Mouse (Mus musculus): ENCODE measurements around the gene Mbd6. TPM values are rescaled to one million over a fixed set of nuclear protein-coding genes. Genes with fewer than 3 reads are reported as not detected.

Mbd6 gene
- polyA plus RNA-seq, 1 experiment = 35.1 TPM

DNA sequence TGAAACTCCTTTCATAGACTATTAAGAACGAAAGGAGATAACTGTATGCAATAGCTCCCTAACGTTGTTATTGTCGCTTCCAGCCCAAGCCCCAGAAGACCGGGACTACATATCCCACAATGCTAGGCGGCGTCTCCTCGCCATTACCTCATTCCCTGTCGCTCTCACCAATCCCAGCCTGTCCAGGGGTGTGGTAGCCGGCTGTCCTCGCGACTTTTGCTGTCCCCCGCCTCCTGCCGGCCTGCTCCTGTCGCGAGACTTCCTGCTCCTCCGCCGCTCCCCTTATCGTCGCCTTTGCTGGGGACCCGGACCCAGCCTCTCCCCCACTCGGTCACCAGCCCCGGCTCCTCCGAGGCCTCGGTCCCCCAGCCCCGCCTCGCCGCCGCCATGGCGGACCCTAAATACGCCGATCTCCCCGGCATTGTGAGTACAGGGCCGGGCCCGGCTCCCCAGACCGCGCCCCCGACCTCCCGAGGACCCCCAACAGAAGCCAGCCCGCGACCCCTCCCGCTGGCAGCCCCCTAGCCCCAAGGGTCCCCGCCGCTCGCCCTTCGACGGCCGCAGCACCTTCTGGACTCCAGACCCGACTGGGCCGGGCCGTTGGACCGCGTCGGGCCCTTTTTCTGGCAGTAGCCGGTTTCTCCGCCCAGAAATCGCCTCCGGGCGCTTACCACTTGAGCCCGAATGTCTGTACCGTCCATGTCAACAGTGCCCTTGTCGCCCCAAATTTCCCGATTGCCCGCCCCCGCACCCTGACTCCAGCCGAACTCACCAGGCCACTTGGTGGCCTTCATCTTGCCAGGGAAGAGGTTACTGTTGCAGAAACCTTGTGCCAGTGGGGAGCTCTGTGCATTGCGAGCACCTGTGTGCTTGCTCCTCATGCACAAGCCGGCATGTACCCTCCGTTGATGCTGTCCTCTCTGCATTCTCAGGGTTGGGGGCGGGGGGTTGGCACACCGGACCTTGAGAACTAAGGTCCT lies 22.4 kb downstream of the Mbd6 start, which contains the start of gene Dctn2:
TSS of gene Dctn2 (plus strand) at position 257 of the 980 bp plus-strand sequence.
- Histone ChIP-seq H3K27ac (ENCODE audit: insufficient read depth, low read length) (no peak within 1 kb of the TSS), H3K4me3 (ENCODE audit: insufficient read depth, low read length) (peak within 1 kb of the TSS; percentile 82), H3K4me1 (ENCODE audit: control insufficient read depth, insufficient read depth, low read length) (peaks cover 8% of the 10 kb centered on the region)
- TF ChIP-seq CTCF (IDR thresholded peaks at IDR 0.05; ENCODE audit: extremely low read depth, insufficient read depth, low read length) = no peak
- TF ChIP-seq POLR2A (IDR thresholded peaks at IDR 0.05; ENCODE audit: extremely low read depth, insufficient read depth, low read length) = no peak; the same call in 1 of the 2 replicates

DNA sequence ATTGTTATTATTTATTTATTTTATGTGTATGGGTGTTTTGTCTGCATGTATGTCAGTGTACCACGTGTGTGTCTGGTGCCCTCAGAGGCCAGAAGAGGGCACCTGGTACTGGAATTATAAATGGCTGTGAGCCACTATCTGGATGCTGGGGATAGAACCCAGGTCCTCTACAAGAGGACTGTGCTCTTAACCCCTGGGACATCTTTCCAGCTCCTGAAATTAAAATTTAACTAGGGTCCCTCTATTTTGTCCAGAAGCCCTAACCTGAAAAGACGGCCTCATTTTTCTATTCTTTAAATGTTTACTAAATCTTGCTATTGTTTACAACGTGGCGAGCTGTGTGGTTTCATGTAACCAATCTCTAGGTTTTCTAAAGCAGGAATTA lies 23.1 kb downstream of the Mbd6 start:
- TF ChIP-seq POLR2A (IDR thresholded peaks at IDR 0.05; ENCODE audit: extremely low read depth, insufficient read depth, low read length) = no peak
- TF ChIP-seq CTCF (IDR thresholded peaks at IDR 0.05; ENCODE audit: extremely low read depth, insufficient read depth, low read length) = no peak
- Histone ChIP-seq H3K4me1 (ENCODE audit: control insufficient read depth, insufficient read depth, low read length) (peaks cover 8% of the 10 kb centered on the region), H3K4me3 (ENCODE audit: insufficient read depth, low read length) (no peak overlapping the region; the same call in 1 of the 2 replicates), H3K27ac (ENCODE audit: insufficient read depth, low read length) (no peak overlapping the region)

DNA sequence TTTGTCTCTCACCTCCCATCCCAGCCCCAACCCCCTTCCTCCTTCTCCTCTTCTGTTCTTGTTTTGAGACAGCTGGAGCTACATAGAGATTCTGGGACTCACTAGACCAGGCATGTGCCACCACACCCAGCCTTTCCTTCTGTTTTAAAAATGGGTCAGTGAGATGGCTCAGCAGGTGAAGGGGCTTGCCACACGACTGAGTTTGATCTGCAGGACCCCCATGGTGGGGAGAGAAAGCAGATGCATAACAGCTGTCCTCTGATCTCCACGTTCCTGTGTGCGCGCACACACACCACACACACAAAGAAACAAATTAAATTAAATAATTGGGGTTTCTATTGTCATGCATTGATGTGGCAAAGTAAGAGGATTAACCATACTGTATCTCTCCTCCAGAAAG lies 23.8 kb downstream of the Mbd6 start:
- no peak overlapping the region for H3K27ac ChIP-seq (ENCODE audit: insufficient read depth, low read length)
- TF ChIP-seq CTCF (IDR thresholded peaks at IDR 0.05; ENCODE audit: extremely low read depth, insufficient read depth, low read length) (no peak), POLR2A (IDR thresholded peaks at IDR 0.05; ENCODE audit: extremely low read depth, insufficient read depth, low read length) (no peak)
- no peak overlapping the region for H3K4me3 ChIP-seq (ENCODE audit: insufficient read depth, low read length)
- peaks cover 9% of the 10 kb centered on the region for H3K4me1 ChIP-seq (ENCODE audit: control insufficient read depth, insufficient read depth, low read length)

DNA sequence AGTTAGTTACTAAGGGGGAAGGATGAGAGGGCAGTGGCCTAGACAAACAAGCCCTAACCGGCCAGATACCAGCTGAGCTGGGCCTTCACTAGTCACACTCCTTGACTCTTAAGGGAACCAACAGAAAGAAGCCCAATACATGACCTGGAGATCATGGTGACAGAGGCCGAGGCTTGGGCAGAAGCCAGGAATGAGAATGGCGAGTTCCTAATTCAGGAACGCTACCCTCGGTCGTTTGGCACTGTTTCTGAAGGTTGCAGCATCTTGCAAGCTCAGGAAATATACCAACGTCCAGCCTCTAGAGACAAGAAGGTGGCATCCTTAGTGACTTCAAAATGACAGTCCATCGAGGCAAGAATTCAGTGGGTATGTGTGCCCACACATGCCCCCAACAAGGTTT lies 24.5 kb downstream of the Mbd6 start:
- TF ChIP-seq POLR2A (IDR thresholded peaks at IDR 0.05; ENCODE audit: extremely low read depth, insufficient read depth, low read length) = no peak
- TF ChIP-seq CTCF (IDR thresholded peaks at IDR 0.05; ENCODE audit: extremely low read depth, insufficient read depth, low read length) = no peak
- H3K4me3 ChIP-seq (ENCODE audit: insufficient read depth, low read length) = no peak overlapping the region
- peaks cover 10% of the 10 kb centered on the region for H3K4me1 ChIP-seq (ENCODE audit: control insufficient read depth, insufficient read depth, low read length)
- no peak overlapping the region for H3K27ac ChIP-seq (ENCODE audit: insufficient read depth, low read length)

DNA sequence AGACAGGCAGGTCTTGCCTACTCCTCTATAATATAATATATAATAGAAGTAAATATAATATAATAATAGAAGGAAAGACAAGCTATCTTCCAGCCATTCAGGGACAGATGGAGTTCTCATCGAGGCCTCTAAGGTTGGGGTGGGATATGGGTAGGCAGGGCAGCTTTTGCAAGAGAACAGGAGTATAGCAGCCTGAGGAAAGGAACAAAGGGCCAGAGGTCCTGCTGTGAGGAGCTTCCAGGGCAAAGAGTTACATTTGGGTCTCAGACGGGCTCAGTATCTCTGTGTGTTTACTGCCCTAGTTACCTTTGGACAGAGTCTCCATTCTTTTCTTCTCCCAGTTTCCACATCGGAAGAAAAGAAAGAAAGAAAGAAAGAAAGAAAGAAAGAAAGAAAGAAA lies 25.2 kb downstream of the Mbd6 start:
- H3K4me3 ChIP-seq (ENCODE audit: insufficient read depth, low read length) = peak overlapping the region; percentile 97; the same call in 1 of the 2 replicates
- TF ChIP-seq CTCF (IDR thresholded peaks at IDR 0.05; ENCODE audit: extremely low read depth, insufficient read depth, low read length) (no peak), POLR2A (IDR thresholded peaks at IDR 0.05; ENCODE audit: extremely low read depth, insufficient read depth, low read length) (no peak)
- H3K4me1 ChIP-seq (ENCODE audit: control insufficient read depth, insufficient read depth, low read length) = peaks cover 14% of the 10 kb centered on the region
- no peak overlapping the region for H3K27ac ChIP-seq (ENCODE audit: insufficient read depth, low read length)

DNA sequence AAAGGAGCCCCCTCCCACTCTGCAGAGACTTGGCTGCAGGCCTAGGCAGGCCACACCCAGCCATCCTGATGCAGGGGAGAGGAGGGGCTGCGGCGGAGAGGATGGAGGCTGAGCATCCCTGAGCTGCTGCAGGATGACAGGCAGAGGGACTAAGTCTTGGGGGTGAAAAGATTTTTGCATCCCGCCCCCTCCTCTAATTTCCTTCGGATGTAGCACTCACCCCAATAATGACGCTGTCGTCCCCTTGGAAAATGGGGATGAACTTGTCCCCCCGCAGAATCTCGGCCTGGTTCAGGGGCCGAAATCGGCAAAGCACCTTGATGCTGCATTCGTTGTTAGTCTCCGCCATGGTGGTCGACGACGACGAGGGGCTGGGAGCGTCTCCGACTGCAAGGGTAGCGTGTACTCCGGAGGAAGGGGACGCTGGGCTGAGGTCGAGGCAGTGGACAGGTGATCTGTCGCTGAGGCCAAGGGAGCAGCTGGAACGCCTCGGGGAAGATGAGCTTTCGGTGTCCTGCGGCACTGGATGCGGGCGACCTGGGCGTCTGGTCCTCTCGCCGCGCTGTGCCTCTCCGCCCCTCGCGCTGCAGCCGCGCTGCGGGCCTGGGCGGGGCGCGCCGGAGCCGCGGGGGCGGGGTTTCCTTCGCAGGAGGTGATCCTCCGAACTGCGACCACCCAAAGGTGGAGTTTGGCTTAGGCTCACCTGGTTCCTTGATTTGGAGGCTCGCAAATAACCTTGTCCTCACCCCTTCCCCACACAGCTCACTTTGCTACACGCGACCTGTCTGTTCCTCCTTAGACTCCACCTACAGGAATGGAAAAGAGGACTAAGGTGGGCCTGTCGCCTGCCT lies 26.0 kb downstream of the Mbd6 start, which contains the start of gene Kif5a:
TSS of gene Kif5a (minus strand) at position 801 of the 851 bp plus-strand sequence.
- TF ChIP-seq POLR2A (IDR thresholded peaks at IDR 0.05; ENCODE audit: extremely low read depth, insufficient read depth, low read length) (peak; percentile 79), CTCF (IDR thresholded peaks at IDR 0.05; ENCODE audit: extremely low read depth, insufficient read depth, low read length) (no peak)
- Histone ChIP-seq H3K4me1 (ENCODE audit: control insufficient read depth, insufficient read depth, low read length) (peaks cover 15% of the 10 kb centered on the region), H3K4me3 (ENCODE audit: insufficient read depth, low read length) (peak within 1 kb of the TSS; percentile 97), H3K27ac (ENCODE audit: insufficient read depth, low read length) (peak within 1 kb of the TSS; percentile 94)

DNA sequence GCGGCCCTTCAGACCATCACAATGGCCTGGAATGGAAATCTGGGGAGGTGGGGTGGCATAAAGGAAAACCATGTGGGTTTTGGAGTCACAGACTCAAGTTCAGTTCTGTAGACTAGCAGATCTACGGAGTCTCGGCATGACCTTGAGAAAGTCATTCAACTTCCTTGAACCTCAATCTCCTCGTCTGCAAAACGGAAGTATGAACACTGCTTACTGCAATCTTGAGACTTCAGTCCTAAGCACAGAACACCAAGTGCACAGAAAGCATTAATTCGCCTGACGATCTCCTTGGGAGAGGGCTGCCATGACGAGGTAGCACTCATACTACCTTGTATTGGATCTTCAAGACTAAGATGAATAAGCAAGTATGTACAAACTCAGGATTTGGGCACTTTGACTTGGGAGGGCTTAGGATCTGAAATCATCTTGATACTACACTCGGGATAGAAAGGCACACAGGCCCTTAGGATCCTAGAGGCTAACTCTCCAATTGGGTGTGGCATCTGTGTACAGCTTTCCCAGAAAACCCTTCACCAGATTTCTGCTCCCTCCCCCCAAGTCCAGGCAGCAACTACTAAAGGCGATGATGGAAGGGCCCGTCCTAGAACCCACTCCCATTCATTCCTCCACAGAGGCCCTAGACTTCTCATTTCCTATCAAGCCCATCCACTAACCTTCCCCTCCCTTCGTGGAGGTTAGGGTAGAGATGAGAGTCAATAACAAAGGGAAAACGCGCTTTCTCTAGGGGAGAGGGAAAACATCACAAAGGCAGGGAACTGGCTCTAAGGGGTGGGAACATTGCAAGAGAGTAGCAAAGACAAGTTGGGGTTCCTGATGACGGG lies 26.9 kb downstream of the Mbd6 start:
- Histone ChIP-seq H3K4me1 (ENCODE audit: control insufficient read depth, insufficient read depth, low read length) (peaks cover 11% of the 10 kb centered on the region), H3K27ac (ENCODE audit: insufficient read depth, low read length) (no peak overlapping the region)
- TF ChIP-seq POLR2A (IDR thresholded peaks at IDR 0.05; ENCODE audit: extremely low read depth, insufficient read depth, low read length) = no peak
- no peak for TF ChIP-seq CTCF (IDR thresholded peaks at IDR 0.05; ENCODE audit: extremely low read depth, insufficient read depth, low read length)

DNA sequence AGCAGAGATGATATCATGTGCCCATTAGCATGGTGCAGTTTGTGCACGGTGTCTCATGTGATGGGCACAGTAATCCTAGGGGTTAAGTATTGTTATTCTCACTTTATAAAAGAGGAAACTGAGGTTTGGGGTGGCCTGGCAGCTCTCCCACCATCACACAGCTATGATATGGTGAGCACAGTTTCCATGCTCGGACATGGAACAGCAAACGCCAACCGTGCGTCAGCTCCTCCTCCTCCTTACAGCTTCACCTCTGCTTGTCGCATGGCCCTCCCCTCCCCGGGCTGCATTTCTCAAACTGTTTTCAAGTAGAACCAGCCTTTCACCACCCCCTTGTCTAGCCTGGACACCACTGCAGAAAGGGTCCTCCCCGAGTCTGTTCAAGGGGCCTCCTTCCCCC lies 30.3 kb downstream of the Mbd6 start:
- Histone ChIP-seq H3K27ac (ENCODE audit: insufficient read depth, low read length) (no peak overlapping the region), H3K4me3 (ENCODE audit: insufficient read depth, low read length) (peak overlapping the region; percentile 26), H3K4me1 (ENCODE audit: control insufficient read depth, insufficient read depth, low read length) (peaks cover 11% of the 10 kb centered on the region)
- no peak for TF ChIP-seq CTCF (IDR thresholded peaks at IDR 0.05; ENCODE audit: extremely low read depth, insufficient read depth, low read length)
- TF ChIP-seq POLR2A (IDR thresholded peaks at IDR 0.05; ENCODE audit: extremely low read depth, insufficient read depth, low read length) = no peak

More for the DNA sequence above, 26.9 kb downstream of the Mbd6 start:
- peak overlapping the region; percentile 97 for H3K4me3 ChIP-seq (ENCODE audit: insufficient read depth, low read length)

Data from cortical plate, adult 2 months (tissue).